Mouse (Mus musculus) small intestine, adult 2 months (tissue): ENCODE data around the gene Cdh7. TPM values are rescaled to one million over a fixed set of nuclear protein-coding genes. Genes with fewer than 3 reads are reported as not detected.

Experiments used
- H3K27ac ChIP-seq: fragments of 200-500 bp; 2 replicates; pipeline ENCODE4 v1.5.1; 2012; ENCODE audit warnings: low read depth, low read length, control low read depth, inconsistent platforms; ENCODE audit not compliant: insufficient read depth
- H3K27me3 ChIP-seq: fragments of 200-500 bp; 2 replicates; pipeline ENCODE4 v1.6.1; 2012; ENCODE audit warnings: mild to moderate bottlenecking, moderate library complexity, low read length, inconsistent platforms; ENCODE audit not compliant: control insufficient read depth, insufficient read depth
- H3K36me3 ChIP-seq: fragments of 200-500 bp; 2 replicates; pipeline ENCODE4 v1.6.1; 2012; ENCODE audit warnings: mild to moderate bottlenecking, low read length, control low read depth, inconsistent platforms; ENCODE audit not compliant: control insufficient read depth, insufficient read depth
- H3K4me1 ChIP-seq: fragments of 200-500 bp; 2 replicates; pipeline ENCODE4 v1.6.1; 2012; ENCODE audit warnings: low read length, inconsistent platforms, mixed read lengths; ENCODE audit not compliant: control insufficient read depth, insufficient read depth, insufficient read length
- H3K4me3 ChIP-seq: fragments of 200-500 bp; 2 replicates; pipeline ENCODE4 v1.5.1; 2012; ENCODE audit warnings: low read depth, mild to moderate bottlenecking, control low read depth, inconsistent platforms, low read length, moderate library complexity
- CTCF ChIP-seq: fragments of 200-500 bp; IDR thresholded peaks from 2 replicates; pipeline ENCODE4 v1.5.1; 2012; ENCODE audit warnings: low read depth, mild to moderate bottlenecking, control low read depth, inconsistent platforms, low read length, moderate library complexity, mixed read lengths; ENCODE audit not compliant: insufficient replicate concordance, insufficient read length; ENCODE audit errors: extremely low read depth
- POLR2A ChIP-seq: fragments of 200-500 bp; IDR thresholded peaks from 2 replicates; pipeline ENCODE4 v1.6.1; 2012; ENCODE audit warnings: low read depth, mild to moderate bottlenecking, control low read depth, inconsistent platforms, low read length, moderate library complexity
- WGBS: fragments of 180-500 bp; shearing (Covaris S2); methylation state at CpG from one replicate; pipeline ENCODE4 v1.1.7; 2018; 5-methylcytosine and 5-hydroxymethylcytosine counted together
- polyA plus RNA-seq: library from polyadenylated mRNA; depleted of rRNA; stranded (reverse); fragments of >200 nt; gene quantifications from 2 replicates; pipeline ENCODE4 v1.2.3, GENCODE M21; 2012

Gene Cdh7
- polyA plus RNA-seq, 1 experiment: not detected

GRCm38 (mm10) chr1:109984776-109985175 is 2.5 kb downstream of the Cdh7 start:
- Histone ChIP-seq H3K27me3 (no peaks in the 10 kb centered on the region), H3K27ac (no peak overlapping the region), H3K36me3 (no peaks in the 10 kb centered on the region), H3K4me3 (no peak overlapping the region), H3K4me1 (no peaks in the 10 kb centered on the region)
- no peak for TF ChIP-seq CTCF
- TF ChIP-seq POLR2A: no peak
- WGBS: 63% methylated on average over 3 of the region's 3 CpGs

GRCm38 (mm10) chr1:109985468-109985867 is 3.2 kb downstream of the Cdh7 start:
- WGBS: 11% methylated on average over 1 of the region's 1 CpGs
- Histone ChIP-seq H3K36me3 (no peaks in the 10 kb centered on the region), H3K27me3 (no peaks in the 10 kb centered on the region), H3K27ac (no peak overlapping the region), H3K4me3 (no peak overlapping the region), H3K4me1 (no peaks in the 10 kb centered on the region)
- TF ChIP-seq POLR2A (no peak), CTCF (no peak)

GRCm38 (mm10) chr1:109989541-109989940 is 7.3 kb downstream of the Cdh7 start:
- Histone ChIP-seq H3K4me3 (no peak overlapping the region), H3K27me3 (no peaks in the 10 kb centered on the region), H3K36me3 (no peaks in the 10 kb centered on the region), H3K27ac (no peak overlapping the region), H3K4me1 (no peaks in the 10 kb centered on the region)
- 43% methylated on average over 2 of the region's 2 CpGs for WGBS
- no peak for TF ChIP-seq POLR2A
- TF ChIP-seq CTCF: no peak

GRCm38 (mm10) chr1:109993906-109994305 is 11.7 kb downstream of the Cdh7 start:
- H3K4me1 ChIP-seq: no peaks in the 10 kb centered on the region
- 75% methylated on average over 5 of the region's 5 CpGs for WGBS
- no peak for TF ChIP-seq POLR2A
- no peaks in the 10 kb centered on the region for H3K36me3 ChIP-seq
- no peaks in the 10 kb centered on the region for H3K27me3 ChIP-seq
- H3K4me3 ChIP-seq: no peak overlapping the region
- no peak overlapping the region for H3K27ac ChIP-seq

- Histone ChIP-seq H3K27me3 (no peaks in the 10 kb centered on the region), H3K36me3 (no peaks in the 10 kb centered on the region), H3K4me1 (no peaks in the 10 kb centered on the region), H3K27ac (no peak overlapping the region), H3K4me3 (no peak overlapping the region)
- no peak for TF ChIP-seq CTCF
- no peak for TF ChIP-seq POLR2A
Observed at GRCm38 (mm10) chr1:110004451-110004850, 22.2 kb downstream of the Cdh7 start.

- Histone ChIP-seq H3K27me3 (no peaks in the 10 kb centered on the region), H3K4me3 (no peak overlapping the region), H3K4me1 (no peaks in the 10 kb centered on the region), H3K36me3 (no peaks in the 10 kb centered on the region), H3K27ac (no peak overlapping the region)
- 61% methylated on average over 3 of the region's 3 CpGs for WGBS
- no peak for TF ChIP-seq POLR2A
- TF ChIP-seq CTCF: no peak
Observed at GRCm38 (mm10) chr1:110005038-110005437, 22.8 kb downstream of the Cdh7 start.

GRCm38 (mm10) chr1:110012153-110012552 is 29.9 kb downstream of the Cdh7 start:
- Histone ChIP-seq H3K4me3 (no peak overlapping the region), H3K27me3 (no peaks in the 10 kb centered on the region), H3K36me3 (no peaks in the 10 kb centered on the region), H3K27ac (no peak overlapping the region), H3K4me1 (no peaks in the 10 kb centered on the region)
- WGBS: 79% methylated on average over 1 of the region's 1 CpGs
- TF ChIP-seq POLR2A (no peak), CTCF (no peak)

GRCm38 (mm10) chr1:110056317-110056716 is 74.1 kb downstream of the Cdh7 start:
- Histone ChIP-seq H3K27me3 (no peaks in the 10 kb centered on the region), H3K4me3 (no peak overlapping the region), H3K27ac (no peak overlapping the region), H3K36me3 (no peaks in the 10 kb centered on the region), H3K4me1 (no peaks in the 10 kb centered on the region)
- TF ChIP-seq CTCF (no peak), POLR2A (no peak)
